Mouse (Mus musculus) gastrocnemius, postnatal 10 days (tissue): ENCODE measurements at regions not wholly inside any gene's neighbourhood (a gene's known extent, or its start where the extent isn't known, plus 50 kb on each side); places are given as distances from the start of the nearest gene placed in this dataset.
A peak's percentile ranks its signal among the peaks of the same experiment; 100 is the strongest.

Experiments used
- DNase-seq: peaks from one replicate; pipeline ENCODE4 v3.0.0; 2021; ENCODE audit warnings: mixed read lengths

DNA sequence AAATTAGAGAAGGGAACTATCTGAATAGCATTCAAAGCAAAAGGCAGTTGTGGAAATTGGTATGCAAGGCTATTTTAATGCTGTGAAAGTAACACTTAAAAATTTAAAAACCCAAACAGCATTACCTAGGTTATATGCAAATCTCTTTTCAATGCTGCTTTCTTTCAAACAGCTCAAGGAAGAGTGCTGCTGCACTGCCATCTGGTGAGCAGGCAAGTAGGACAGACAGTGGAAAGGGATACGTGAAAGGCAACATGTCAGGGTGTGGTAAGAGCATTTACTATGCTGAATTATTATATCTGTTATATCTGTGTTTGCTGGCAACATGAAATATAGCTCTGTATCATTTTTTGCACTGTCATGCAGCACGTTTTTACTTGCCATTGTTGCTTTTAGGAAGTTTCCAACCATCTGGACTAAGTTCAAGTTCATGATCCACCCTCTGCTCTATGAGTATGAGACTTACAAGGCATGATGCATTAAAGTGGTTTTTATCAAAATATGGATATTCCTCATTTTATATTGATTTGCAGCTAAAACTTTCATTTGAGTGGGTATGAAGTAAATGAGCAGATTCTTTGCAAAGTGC is 1223.0 kb downstream of the Dnajb9 start:
- no peak for DNase-seq

DNA sequence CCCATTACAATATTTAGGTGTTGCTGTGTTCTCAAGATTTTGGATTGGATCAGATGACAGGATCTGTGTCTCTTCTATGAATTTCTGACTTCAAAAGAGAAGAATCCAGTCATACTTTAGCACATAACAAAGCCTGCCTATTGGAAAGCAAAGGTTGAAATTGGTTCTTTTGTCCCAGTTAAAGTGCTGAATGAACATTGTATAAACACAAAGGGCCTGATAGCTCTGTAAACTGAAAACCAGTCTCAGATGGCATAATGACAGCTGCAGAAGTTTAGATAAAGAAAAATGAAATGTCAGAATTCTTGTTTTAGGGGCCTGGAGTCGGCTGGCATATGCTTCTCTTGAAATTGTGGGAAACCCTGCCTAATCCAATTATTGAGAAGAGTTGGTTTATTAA is 1223.6 kb downstream of the Dnajb9 start:
- DNase-seq, result no peak

DNA sequence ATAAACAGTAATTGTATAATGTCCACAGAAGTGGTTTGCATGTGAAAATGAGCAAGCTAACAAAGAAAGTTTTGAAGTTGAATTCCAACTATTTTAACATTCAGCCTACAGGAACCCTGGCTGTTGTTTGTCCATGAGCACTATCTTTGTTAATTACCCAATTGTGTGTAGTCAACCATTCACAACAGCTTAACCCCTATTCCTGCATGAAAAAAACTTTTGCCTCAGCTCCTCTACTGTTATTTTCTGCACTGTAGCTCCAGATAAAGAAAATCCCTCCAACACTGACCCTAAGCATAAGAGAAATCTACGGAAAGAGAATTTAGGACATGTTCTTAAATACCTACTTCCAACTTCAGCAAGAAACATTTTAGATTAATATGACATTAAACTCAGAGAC is 1224.0 kb downstream of the Dnajb9 start:
- DNase-seq, result no peak

DNA sequence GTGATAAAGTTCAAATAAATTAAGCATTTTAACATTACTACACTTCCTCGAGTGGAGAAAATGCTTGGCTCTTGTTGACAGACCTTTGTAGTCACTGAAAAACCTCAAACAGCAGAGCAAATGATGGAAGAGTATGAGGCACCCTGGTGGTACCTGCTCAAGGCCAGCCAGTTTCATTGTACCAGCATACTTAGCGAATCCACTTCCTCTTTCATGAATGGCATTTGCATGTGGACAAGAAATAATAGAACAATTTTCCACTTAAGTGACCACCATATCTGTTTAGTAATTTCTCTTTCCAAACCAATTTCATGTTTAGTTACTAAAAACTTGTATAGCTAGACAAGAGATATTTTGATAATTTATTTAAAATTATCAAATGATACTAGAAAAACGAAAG is 1231.3 kb downstream of the Dnajb9 start:
- no peak for DNase-seq

DNA sequence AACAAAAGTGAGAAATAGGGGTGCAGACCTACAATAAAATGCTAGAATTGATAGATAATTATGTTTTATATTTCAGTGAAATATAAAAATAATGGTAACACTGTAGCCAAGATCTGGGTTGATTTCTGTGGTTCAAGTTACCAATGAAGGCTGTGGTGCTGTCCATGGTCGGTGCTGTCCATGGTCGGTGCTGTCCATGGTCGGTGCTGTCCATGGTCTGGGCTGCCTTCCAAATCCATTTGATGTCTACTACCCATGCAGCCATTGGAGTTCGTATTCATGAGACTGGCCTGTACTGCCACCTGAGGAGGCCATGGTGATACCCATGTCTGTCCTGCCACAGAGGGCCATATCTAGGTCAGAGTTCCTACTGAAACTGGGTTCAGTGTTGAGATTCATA is 1237.4 kb downstream of the Dnajb9 start:
- DNase-seq, result peak; percentile 39

DNA sequence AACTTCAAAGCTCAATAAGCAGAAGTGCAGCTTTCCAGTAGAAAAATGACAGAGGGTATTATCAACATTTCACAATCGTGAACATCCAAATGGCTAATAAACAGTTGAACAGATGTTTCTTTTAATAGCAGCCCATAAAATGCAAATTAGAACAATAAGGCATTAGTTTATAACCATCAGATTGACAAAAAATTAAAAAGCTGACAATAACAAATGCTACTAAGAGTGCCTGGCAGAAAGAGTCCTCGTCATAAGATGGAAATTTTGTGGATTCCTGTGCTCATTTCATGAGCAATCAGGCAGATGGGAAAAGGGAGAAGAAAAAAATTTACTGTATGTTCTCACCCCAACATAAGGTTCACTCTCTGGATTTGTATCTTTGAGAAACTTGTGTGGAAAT is 1248.6 kb downstream of the Dnajb9 start:
- DNase-seq, result no peak

DNA sequence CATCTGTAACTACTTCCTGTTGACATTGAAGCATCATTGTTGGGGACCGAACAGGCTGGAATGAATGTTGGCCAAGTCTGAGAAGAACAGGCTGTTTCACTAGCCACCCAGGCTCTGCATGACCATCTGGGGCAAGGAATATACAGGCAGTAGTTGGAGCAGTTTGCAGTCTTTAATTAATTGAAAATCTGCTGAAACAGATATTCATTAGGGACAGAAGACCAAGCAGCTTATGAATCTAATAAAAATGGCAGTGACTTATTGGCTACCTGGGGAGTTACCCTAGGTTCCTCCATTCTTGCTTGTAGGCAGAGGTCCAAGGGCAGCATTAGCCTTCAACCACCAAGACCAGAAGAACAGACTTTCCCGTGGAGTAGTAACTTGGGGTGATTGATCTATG is 1262.2 kb downstream of the Dnajb9 start:
- no peak for DNase-seq

DNA sequence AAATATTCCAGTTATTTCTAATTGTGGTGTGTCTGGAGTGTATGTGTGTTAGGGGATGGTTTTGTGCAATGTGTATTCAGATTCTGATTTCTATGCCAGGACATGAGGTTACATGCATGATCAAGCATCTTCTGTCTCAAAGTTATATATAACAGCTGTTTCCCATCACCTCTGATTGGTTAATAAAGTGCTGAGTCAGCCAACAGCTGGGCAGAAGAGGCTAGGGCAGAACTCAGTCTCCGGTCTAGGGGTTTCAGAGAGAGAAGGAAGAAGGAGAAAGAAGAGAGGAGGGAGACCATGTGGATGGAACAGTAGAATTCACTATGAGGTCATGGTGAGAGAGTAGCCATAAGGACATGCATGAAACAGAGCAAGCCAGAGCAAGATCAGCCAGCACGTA is 1295.8 kb downstream of the Dnajb9 start:
- no peak for DNase-seq
